Mouse (Mus musculus) neural tube, embryonic 15.5 days (tissue): ENCODE measurements around the gene Ces4a. TPM values are rescaled to one million over a fixed set of nuclear protein-coding genes. Genes with fewer than 3 reads are reported as not detected.
"Not testable (repeated sequence)": the region's sequence is repeated elsewhere in the genome, so short reads cannot be mapped to it uniquely, and the experiment has no call there.

Source experiments
- ATAC-seq: fragments of 200-750 bp; cut with Nextera tagmentation; 2 replicates; pipeline ENCODE4 v1.8.0; 2017; ENCODE audit warnings: mild to moderate bottlenecking, moderate TSS enrichment, moderate library complexity; ENCODE audit not compliant: low FRiP score
- H3K27ac ChIP-seq: fragments of 300-500 bp; sonication (generic); replicated peaks from 2 replicates; pipeline ENCODE4 v1.5.1; 2015; ENCODE audit warnings: mild to moderate bottlenecking, inconsistent platforms
- H3K27me3 ChIP-seq: fragments of 300-500 bp; sonication (generic); replicated peaks from 2 replicates; pipeline ENCODE4 v1.6.1; 2015; ENCODE audit warnings: inconsistent platforms
- H3K36me3 ChIP-seq: fragments of 300-500 bp; sonication (generic); 2 replicates; pipeline ENCODE4 v1.6.1; 2015; ENCODE audit warnings: inconsistent platforms
- H3K4me1 ChIP-seq: fragments of 300-500 bp; sonication (generic); 2 replicates; pipeline ENCODE4 v1.6.1; 2015; ENCODE audit warnings: inconsistent platforms
- H3K4me2 ChIP-seq: fragments of 300-500 bp; sonication (generic); 2 replicates; pipeline ENCODE4 v1.6.1; 2015; ENCODE audit warnings: inconsistent platforms, mild to moderate bottlenecking, moderate library complexity
- H3K4me3 ChIP-seq: fragments of 300-500 bp; sonication (generic); replicated peaks from 2 replicates; pipeline ENCODE4 v1.5.1; 2015; ENCODE audit warnings: mild to moderate bottlenecking, inconsistent platforms
- H3K9ac ChIP-seq: fragments of 300-500 bp; sonication (generic); replicated peaks from 2 replicates; pipeline ENCODE4 v1.6.1; 2015; ENCODE audit warnings: mild to moderate bottlenecking, inconsistent platforms
- H3K9me3 ChIP-seq: fragments of 300-500 bp; sonication (generic); replicated peaks from 2 replicates; pipeline ENCODE4 v1.6.1; 2016; ENCODE audit warnings: inconsistent platforms
- WGBS: fragments of 180-500 bp; shearing (Covaris S2); methylation state at CpG from one replicate; pipeline ENCODE4 v1.1.7; 2015; ENCODE audit warnings: mixed read lengths; 5-methylcytosine and 5-hydroxymethylcytosine counted together
- polyA plus RNA-seq: library from polyadenylated mRNA; unstranded; fragments of >200 nt; fragmentation: Nextera tagmentation; extraction: Ambion mirVana; gene quantifications from 2 replicates; pipeline ENCODE4 v1.2.1, GENCODE M21; 2015

Ces4a gene
- polyA plus RNA-seq: 0.18 TPM in 1 of 2 replicates, not detected in the other

DNA sequence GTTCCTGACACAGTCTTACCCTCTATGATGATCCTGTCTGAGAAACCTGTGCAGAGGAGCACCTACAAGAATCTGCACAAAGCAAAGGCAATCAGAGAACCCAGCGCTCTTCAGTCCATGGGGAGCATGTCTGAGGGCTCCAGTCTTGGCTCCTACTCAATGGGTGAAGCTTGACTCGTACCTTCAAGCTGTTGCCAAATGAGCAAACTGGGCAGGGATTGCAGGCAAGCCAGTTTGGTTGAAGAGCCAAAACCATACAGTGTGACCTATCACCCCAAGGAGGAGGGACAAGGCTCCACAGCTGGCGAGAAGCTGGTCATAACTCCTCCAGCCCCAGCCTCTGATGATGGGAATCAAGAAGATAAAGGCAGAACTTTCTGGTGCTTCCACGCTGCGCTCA is at the start of gene Ces4a:
TSS of gene Ces4a (plus strand) at position 292 of the 400 bp plus-strand sequence.
- no peak for ATAC-seq
- no peak within 1 kb of the TSS for H3K27ac ChIP-seq
- WGBS: 89% methylated on average over 5 of the region's 5 CpGs
- H3K36me3 ChIP-seq: no peaks in the 10 kb centered on the region
- no peak within 1 kb of the TSS for H3K9ac ChIP-seq
- no peak within 1 kb of the TSS for H3K4me2 ChIP-seq
- no peaks in the 10 kb centered on the region for H3K27me3 ChIP-seq
- no peaks in the 10 kb centered on the region for H3K9me3 ChIP-seq
- no peaks in the 10 kb centered on the region for H3K4me1 ChIP-seq
- H3K4me3 ChIP-seq: no peak within 1 kb of the TSS

DNA sequence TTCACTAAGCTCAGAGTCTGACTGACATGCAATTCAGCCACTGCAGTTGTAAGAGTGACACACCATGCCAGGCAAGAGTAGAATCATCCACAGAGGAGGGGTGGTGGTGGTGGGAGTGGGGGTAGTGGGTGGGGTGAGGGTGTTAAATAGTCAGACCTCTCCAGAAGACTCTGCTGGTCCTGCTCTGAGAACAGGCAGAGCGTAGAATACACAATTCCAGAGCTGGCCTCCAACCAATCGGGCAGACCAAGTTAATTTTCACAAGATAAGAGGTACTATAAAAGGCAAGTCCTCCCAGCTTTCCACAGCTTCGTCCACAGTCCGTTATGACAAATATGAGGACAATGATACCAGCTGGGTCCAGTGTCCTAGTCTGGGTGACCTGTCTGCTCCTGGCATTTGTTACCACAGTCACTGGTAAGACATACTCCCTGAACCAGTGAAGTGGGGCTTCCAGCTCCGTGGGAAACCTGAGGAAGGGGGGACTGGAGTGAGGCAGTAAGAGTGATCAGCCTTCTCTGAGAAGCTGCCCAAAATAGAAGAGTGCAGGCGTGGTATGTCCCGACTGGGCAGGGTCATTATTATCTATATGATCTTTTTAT is 48.0 kb upstream of the Ces4a start, which contains the start of gene Ces3b:
TSS of gene Ces3b (plus strand) at position 305 of the 602 bp plus-strand sequence.
- Histone ChIP-seq H3K36me3 (no peaks in the 10 kb centered on the region), H3K27me3 (no peaks in the 10 kb centered on the region), H3K4me1 (no peaks in the 10 kb centered on the region), H3K9me3 (no peaks in the 10 kb centered on the region), H3K4me2 (no peak within 1 kb of the TSS), H3K4me3 (no peak within 1 kb of the TSS), H3K9ac (no peak within 1 kb of the TSS), H3K27ac (no peak within 1 kb of the TSS)
- no peak for ATAC-seq
- 80% methylated on average over 7 of the region's 7 CpGs for WGBS

DNA sequence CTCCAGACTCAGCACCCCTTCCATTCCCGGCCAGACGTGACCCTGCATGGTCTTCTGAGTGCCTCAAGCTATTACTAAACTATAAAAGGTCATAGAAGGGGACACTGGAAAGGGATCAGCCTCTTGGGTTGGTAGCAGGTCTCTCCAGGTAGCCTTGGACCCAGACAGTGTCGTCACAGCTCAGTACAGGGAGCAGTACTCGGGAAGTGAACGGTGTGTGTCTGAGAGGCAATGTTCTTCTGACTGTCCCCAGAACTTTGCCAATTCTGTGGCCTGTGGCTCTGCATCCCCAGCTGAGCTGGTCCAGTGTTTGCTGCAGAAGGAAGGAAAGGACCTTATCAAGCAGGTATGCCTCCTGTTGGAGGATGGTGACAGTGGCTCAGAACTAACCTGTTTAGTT is 43.4 kb upstream of the Ces4a start:
- not testable (repeated sequence) for H3K4me3 ChIP-seq, H3K4me1 ChIP-seq, H3K9me3 ChIP-seq, H3K27me3 ChIP-seq, H3K27ac ChIP-seq, H3K4me2 ChIP-seq, H3K36me3 ChIP-seq, H3K9ac ChIP-seq, ATAC-seq
- WGBS: 83% methylated on average over 5 of the region's 5 CpGs

DNA sequence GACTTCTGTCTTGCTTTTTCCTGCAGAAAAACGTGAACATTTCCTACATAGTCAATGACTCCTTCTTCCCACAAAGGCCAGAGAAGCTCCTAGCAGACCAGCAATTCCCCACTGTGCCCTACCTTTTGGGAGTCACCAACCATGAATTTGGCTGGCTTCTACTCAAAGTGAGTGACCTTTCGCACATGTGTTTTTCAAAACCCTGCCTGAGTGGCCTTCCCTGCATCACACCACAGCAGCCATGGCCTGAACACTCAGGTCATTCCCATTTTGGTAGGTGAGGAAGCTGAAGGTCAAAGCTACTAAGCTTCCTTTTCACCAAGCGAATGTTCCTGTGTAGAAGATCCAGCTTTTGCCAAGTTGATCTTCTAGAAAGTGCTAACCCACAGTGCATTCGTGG is 43.0 kb upstream of the Ces4a start:
- no peak overlapping the region for H3K9ac ChIP-seq
- WGBS: 73% methylated on average over 4 of the region's 4 CpGs
- no peaks in the 10 kb centered on the region for H3K36me3 ChIP-seq
- H3K4me3 ChIP-seq: no peak overlapping the region
- H3K27ac ChIP-seq: no peak overlapping the region
- no peak for ATAC-seq
- H3K4me2 ChIP-seq: no peak overlapping the region
- no peaks in the 10 kb centered on the region for H3K4me1 ChIP-seq
- no peaks in the 10 kb centered on the region for H3K9me3 ChIP-seq
- no peaks in the 10 kb centered on the region for H3K27me3 ChIP-seq

- H3K4me1 ChIP-seq: no peaks in the 10 kb centered on the region
- no peaks in the 10 kb centered on the region for H3K36me3 ChIP-seq
- H3K27me3 ChIP-seq: no peaks in the 10 kb centered on the region
- H3K9me3 ChIP-seq: no peaks in the 10 kb centered on the region
- no peak for ATAC-seq
- H3K4me3 ChIP-seq: no peak overlapping the region
- H3K9ac ChIP-seq: no peak overlapping the region
- no peak overlapping the region for H3K27ac ChIP-seq
- WGBS: 89% methylated on average over 3 of the region's 3 CpGs
- H3K4me2 ChIP-seq: no peak overlapping the region
Measured at GRCm38 (mm10) chr8:105093992-105094391, 37.6 kb upstream of the Ces4a start.

- H3K4me3 ChIP-seq, H3K27ac ChIP-seq, ATAC-seq, H3K27me3 ChIP-seq, H3K9me3 ChIP-seq, H3K36me3 ChIP-seq, H3K9ac ChIP-seq, H3K4me1 ChIP-seq, H3K4me2 ChIP-seq: not testable (repeated sequence)
- 74% methylated on average over 4 of the region's 4 CpGs for WGBS
Measured at GRCm38 (mm10) chr8:105102101-105102785, 29.4 kb upstream of the Ces4a start.

GRCm38 (mm10) chr8:105103701-105104100 is 27.9 kb upstream of the Ces4a start:
- not testable (repeated sequence) for H3K27ac ChIP-seq, H3K9ac ChIP-seq, H3K4me1 ChIP-seq, H3K4me2 ChIP-seq, ATAC-seq, H3K4me3 ChIP-seq, H3K27me3 ChIP-seq, H3K9me3 ChIP-seq, H3K36me3 ChIP-seq
- 79% methylated on average over 5 of the region's 5 CpGs for WGBS

- no peaks in the 10 kb centered on the region for H3K36me3 ChIP-seq
- WGBS: 88% methylated on average over 3 of the region's 3 CpGs
- no peaks in the 10 kb centered on the region for H3K4me1 ChIP-seq
- no peak overlapping the region for H3K27ac ChIP-seq
- H3K4me2 ChIP-seq: no peak overlapping the region
- H3K9me3 ChIP-seq: no peaks in the 10 kb centered on the region
- H3K9ac ChIP-seq: no peak overlapping the region
- ATAC-seq: no peak
- H3K4me3 ChIP-seq: no peak overlapping the region
- no peaks in the 10 kb centered on the region for H3K27me3 ChIP-seq
Measured at GRCm38 (mm10) chr8:105104220-105104619, 27.4 kb upstream of the Ces4a start.

DNA sequence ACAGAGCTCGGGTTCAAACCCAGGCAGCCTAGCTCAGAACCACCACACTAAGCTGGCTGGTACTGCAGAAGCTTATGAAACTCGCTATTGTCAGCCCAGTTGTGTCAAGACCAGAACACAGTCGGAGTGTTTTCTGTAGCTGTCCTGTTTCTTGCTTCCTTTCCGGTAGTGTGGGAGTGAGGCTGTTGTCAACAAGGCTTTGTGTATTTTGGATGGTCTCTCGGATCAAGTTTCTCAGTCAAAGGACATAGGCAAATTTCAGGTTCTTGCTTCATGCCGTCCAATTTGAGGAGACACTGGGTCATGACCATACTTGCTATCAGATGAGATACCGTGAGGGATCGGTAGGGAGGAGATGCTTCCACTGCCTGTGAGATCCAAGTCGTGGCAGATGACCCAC is 1.7 kb upstream of the Ces4a start:
- no peak overlapping the region for H3K9ac ChIP-seq
- no peak overlapping the region for H3K4me2 ChIP-seq
- no peaks in the 10 kb centered on the region for H3K36me3 ChIP-seq
- H3K27ac ChIP-seq: no peak overlapping the region
- no peaks in the 10 kb centered on the region for H3K27me3 ChIP-seq
- no peak for ATAC-seq
- no peaks in the 10 kb centered on the region for H3K9me3 ChIP-seq
- H3K4me3 ChIP-seq: no peak overlapping the region
- 90% methylated on average over 9 of the region's 9 CpGs for WGBS
- H3K4me1 ChIP-seq: no peaks in the 10 kb centered on the region

DNA sequence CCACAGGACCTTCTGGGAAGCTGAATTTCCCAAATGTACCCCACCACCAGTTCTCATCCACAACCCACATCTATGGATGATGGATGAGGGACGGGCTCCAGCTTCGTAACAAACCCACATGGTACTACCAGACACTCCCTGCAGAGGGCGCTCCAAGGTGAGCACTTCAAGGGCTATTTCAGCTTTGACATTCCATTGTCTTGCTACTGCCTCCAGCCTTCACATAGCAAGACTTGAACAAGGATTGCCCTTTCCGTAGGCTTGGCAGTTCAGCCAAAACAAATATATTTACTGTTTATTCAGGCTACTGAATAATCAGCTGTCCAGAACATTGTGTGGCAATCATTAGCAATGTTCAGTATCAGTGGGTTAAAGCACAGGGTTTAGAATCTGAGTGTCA is 6.8 kb downstream of the Ces4a start:
- H3K9ac ChIP-seq: no peak overlapping the region
- no peak overlapping the region for H3K4me2 ChIP-seq
- H3K27ac ChIP-seq: no peak overlapping the region
- WGBS: 20% methylated on average over 4 of the region's 4 CpGs
- no peak for ATAC-seq
- no peaks in the 10 kb centered on the region for H3K27me3 ChIP-seq
- H3K36me3 ChIP-seq: no peaks in the 10 kb centered on the region
- no peaks in the 10 kb centered on the region for H3K9me3 ChIP-seq
- H3K4me1 ChIP-seq: no peaks in the 10 kb centered on the region
- H3K4me3 ChIP-seq: no peak overlapping the region

DNA sequence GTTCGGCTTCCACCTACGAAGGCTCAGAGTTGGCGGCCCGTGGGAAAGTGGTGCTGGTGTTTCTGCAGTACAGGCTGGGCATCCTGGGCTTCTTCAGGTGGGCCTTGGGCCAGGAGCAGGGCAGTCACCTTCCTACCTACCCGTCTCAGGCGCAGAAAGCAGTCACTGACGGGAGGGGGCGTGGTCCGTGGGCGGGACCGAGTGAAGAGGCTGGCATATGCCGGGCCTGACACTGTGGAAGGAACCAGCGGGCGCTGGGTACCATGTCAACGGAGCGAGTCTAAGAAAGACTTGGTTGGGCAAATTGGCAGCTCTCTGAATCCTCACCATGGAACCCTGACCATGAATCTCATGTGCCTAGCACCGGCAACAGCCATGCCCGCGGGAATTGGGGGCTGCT is 10.8 kb downstream of the Ces4a start:
- Histone ChIP-seq H3K4me1 (no peaks in the 10 kb centered on the region), H3K9ac (no peak overlapping the region), H3K36me3 (no peaks in the 10 kb centered on the region), H3K4me3 (no peak overlapping the region), H3K9me3 (no peaks in the 10 kb centered on the region), H3K27me3 (no peaks in the 10 kb centered on the region), H3K4me2 (peak overlapping the region; percentile 17; the same call in 1 of the 2 replicates), H3K27ac (no peak overlapping the region)
- 41% methylated on average over 19 of the region's 19 CpGs for WGBS
- ATAC-seq: no peak

- ATAC-seq: no peak
- Histone ChIP-seq H3K9ac (no peak overlapping the region), H3K27me3 (no peaks in the 10 kb centered on the region; the same call in 1 of the 2 replicates), H3K4me3 (no peak overlapping the region), H3K27ac (no peak overlapping the region), H3K4me2 (no peak overlapping the region), H3K4me1 (peaks cover 13% of the 10 kb centered on the region), H3K9me3 (no peaks in the 10 kb centered on the region), H3K36me3 (no peaks in the 10 kb centered on the region)
- 65% methylated on average over 4 of the region's 4 CpGs for WGBS
Measured at GRCm38 (mm10) chr8:105151654-105152053, 20.1 kb downstream of the Ces4a start.
